ENCODE assay signal across 12 mouse cellular contexts in the genomic region with DNA sequence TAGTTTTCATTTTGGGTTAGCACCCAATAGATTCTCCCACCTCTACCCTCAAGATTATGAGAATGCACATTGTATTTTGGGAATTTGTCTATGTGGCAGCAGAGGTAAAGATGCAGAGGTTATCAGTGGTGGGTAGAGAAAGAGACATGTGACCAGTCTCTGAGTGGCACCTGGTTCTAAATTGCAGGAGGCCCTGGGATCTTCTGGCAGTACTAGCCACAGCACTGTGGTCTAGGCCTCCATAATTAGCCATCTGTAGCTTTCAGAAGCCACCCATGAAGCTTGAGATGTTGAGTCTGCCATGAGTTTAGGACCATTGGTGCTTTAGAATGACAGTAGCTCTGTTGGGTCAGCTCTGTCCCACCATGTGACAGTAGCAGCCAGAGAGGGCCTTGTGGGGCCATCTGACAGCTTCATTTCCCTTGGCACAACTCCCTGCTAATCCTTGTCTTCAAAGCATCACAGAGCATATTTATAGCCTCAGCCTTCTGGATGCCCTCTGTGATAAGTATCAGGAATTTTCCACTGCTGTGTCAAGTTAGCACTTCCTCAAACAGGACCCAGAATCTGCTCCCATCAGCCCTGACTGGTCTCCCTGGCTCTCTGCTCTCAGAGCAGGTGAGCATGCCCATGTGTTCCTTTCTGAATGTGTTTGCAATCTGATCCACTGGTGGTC.
DNase-seq lines count a peak whose midpoint lies in the region; ATAC-seq lines count a peak whose summit lies in the region.
"Had no signal": no experiment of that assay in that cellular context is flagged by ENCODE, and none has a peak within 500 bp of the region (broad histone marks: within the 10 kb centered on the region; RNA-seq: fewer than 3 reads in every experiment).

No protein-coding gene starts in this region.

- no peak for ATAC-seq in hindbrain, embryonic 13.5 days (ENCODE audit: low FRiP score)
- ATAC-seq in midbrain, embryonic 13.5 days = no peak

- no peak overlapping the region for H3K9ac ChIP-seq in hindbrain, embryonic 13.5 days
- H3K9ac ChIP-seq in midbrain, embryonic 13.5 days (replicated peaks) = no peak overlapping the region
- H3K9ac ChIP-seq: forebrain, embryonic 12.5 days; heart, embryonic 15.5 days; lung, embryonic 14.5 days; stomach, embryonic 15.5 days had no signal

- no peaks in the 10 kb centered on the region for H3K36me3 ChIP-seq in splenic B cell, adult 2 months (ENCODE audit: control insufficient read depth, insufficient read depth, low read length, poor library complexity, severe bottlenecking)
- H3K36me3 ChIP-seq in hindbrain, embryonic 13.5 days = no peaks in the 10 kb centered on the region
- no peaks in the 10 kb centered on the region for H3K36me3 ChIP-seq in midbrain, embryonic 13.5 days
- H3K36me3 ChIP-seq: forebrain, embryonic 12.5 days; heart, embryonic 15.5 days; stomach, embryonic 15.5 days had no signal

- no peak overlapping the region for H3K4me2 ChIP-seq in hindbrain, embryonic 13.5 days
- H3K4me2 ChIP-seq in midbrain, embryonic 13.5 days (replicated peaks) = no peak overlapping the region
- H3K4me2 ChIP-seq: forebrain, embryonic 12.5 days; heart, embryonic 15.5 days; lung, embryonic 14.5 days; stomach, embryonic 15.5 days had no signal

- H3K9me3 ChIP-seq in hindbrain, embryonic 13.5 days = no peaks in the 10 kb centered on the region
- H3K9me3 ChIP-seq in midbrain, embryonic 13.5 days = no peaks in the 10 kb centered on the region
- H3K9me3 ChIP-seq: forebrain, embryonic 12.5 days; heart, embryonic 15.5 days; stomach, embryonic 15.5 days had no signal

- H3K27me3 ChIP-seq in splenic B cell, adult 2 months (ENCODE audit: control insufficient read depth, insufficient read depth, low read length, poor library complexity, severe bottlenecking) = no peaks in the 10 kb centered on the region
- no peaks in the 10 kb centered on the region for H3K27me3 ChIP-seq in hindbrain, embryonic 13.5 days
- H3K27me3 ChIP-seq in midbrain, embryonic 13.5 days = no peaks in the 10 kb centered on the region
- H3K27me3 ChIP-seq: forebrain, embryonic 12.5 days; heart, embryonic 15.5 days; stomach, embryonic 15.5 days had no signal

- H3K27ac ChIP-seq in hindbrain, embryonic 13.5 days = no peak overlapping the region
- H3K27ac ChIP-seq in midbrain, embryonic 13.5 days = no peak overlapping the region
- H3K27ac ChIP-seq: forebrain, embryonic 12.5 days; heart, embryonic 15.5 days; stomach, embryonic 15.5 days had no signal

- H3K4me1 ChIP-seq in hindbrain, embryonic 13.5 days (replicated peaks) = 0 out of 2 replicates have a peak, but pooled peaks cover 4% of the 10 kb centered on the region
- H3K4me1 ChIP-seq in midbrain, embryonic 13.5 days (replicated peaks) = no peaks in the 10 kb centered on the region
- H3K4me1 ChIP-seq: forebrain, embryonic 12.5 days had no signal

- intact Hi-C loops in gastrocnemius, postnatal 36 days (cut with DNase I) = no loop called here

- DNase-seq in gastrocnemius, adult 18-20 months (ENCODE audit: low spot score) = peak; percentile 73
- no peak for DNase-seq in gastrocnemius, postnatal 36 days
- DNase-seq in lung, postnatal 25 days (ENCODE audit: low spot score) = peak; percentile 18
- no peak for DNase-seq in lung, adult 18-20 months
- peak; percentile 51 to 72 for DNase-seq in cerebellum, postnatal 36 days
- DNase-seq in splenic B cell, adult 2 months (ENCODE audit: low read depth, low spot score) = peak; percentile 8
- DNase-seq: lung, embryonic 14.5 days had no signal

- no peak overlapping the region for H3K4me3 ChIP-seq in hindbrain, embryonic 13.5 days
- H3K4me3 ChIP-seq in midbrain, embryonic 13.5 days (replicated peaks) = no peak overlapping the region
- H3K4me3 ChIP-seq: forebrain, embryonic 12.5 days; heart, embryonic 15.5 days; stomach, embryonic 15.5 days had no signal

Comparison
In these comparisons a context has a peak if more than half of its experiments do, and no peak if none do; other contexts are left out.
1. DNase-seq: peak in gastrocnemius, adult 18-20 months (single experiment), lung, postnatal 25 days (single experiment), cerebellum, postnatal 36 days (2 of 2) and splenic B cell, adult 2 months (single experiment); none in gastrocnemius, postnatal 36 days (0 of 2) and lung, adult 18-20 months (0 of 2).